Mouse (Mus musculus) cerebellum, adult 11 months (tissue): ENCODE results near the gene Col9a1.

Experiments used
- DNase-seq: peaks from one replicate; pipeline ENCODE4 v3.0.0; 2022

Gene Col9a1

GRCm38 (mm10) chr1:24222981-24223612 lies 45.7 kb downstream of the Col9a1 start:
- peak; percentile 80 for DNase-seq

GRCm38 (mm10) chr1:24225825-24226526 lies 48.6 kb downstream of the Col9a1 start:
- DNase-seq, result peak; percentile 93

GRCm38 (mm10) chr1:24226941-24227711 lies 49.7 kb downstream of the Col9a1 start:
- DNase-seq, result peak; percentile 55

- DNase-seq, result no peak
Observed at GRCm38 (mm10) chr1:24229552-24229951, 52.1 kb downstream of the Col9a1 start.

- no peak for DNase-seq
Observed at GRCm38 (mm10) chr1:24230428-24230827, 53.0 kb downstream of the Col9a1 start.

GRCm38 (mm10) chr1:24231504-24232270 lies 54.3 kb downstream of the Col9a1 start:
- no peak for DNase-seq

GRCm38 (mm10) chr1:24236330-24236729 lies 58.9 kb downstream of the Col9a1 start:
- no peak for DNase-seq

GRCm38 (mm10) chr1:24240039-24240691 lies 62.8 kb downstream of the Col9a1 start:
- DNase-seq, result no peak

GRCm38 (mm10) chr1:24244931-24245330 lies 67.5 kb downstream of the Col9a1 start:
- DNase-seq, result no peak

GRCm38 (mm10) chr1:24245700-24246375 lies 68.4 kb downstream of the Col9a1 start:
- DNase-seq, result no peak

- no peak for DNase-seq
Observed at GRCm38 (mm10) chr1:24248294-24249104, 71.1 kb downstream of the Col9a1 start.

- DNase-seq, result no peak
Observed at GRCm38 (mm10) chr1:24249105-24249664, 71.8 kb downstream of the Col9a1 start.

GRCm38 (mm10) chr1:24257961-24258360 lies 80.6 kb downstream of the Col9a1 start:
- no peak for DNase-seq

GRCm38 (mm10) chr1:24259419-24259818 lies 82.0 kb downstream of the Col9a1 start:
- no peak for DNase-seq

- no peak for DNase-seq
Observed at GRCm38 (mm10) chr1:24261181-24261580, 83.8 kb downstream of the Col9a1 start.

GRCm38 (mm10) chr1:24267022-24267421 lies 89.6 kb downstream of the Col9a1 start:
- DNase-seq, result no peak

- no peak for DNase-seq
Observed at GRCm38 (mm10) chr1:24286360-24286759, 109.0 kb downstream of the Col9a1 start.

- no peak for DNase-seq
Observed at GRCm38 (mm10) chr1:24292515-24292914, 115.1 kb downstream of the Col9a1 start.

GRCm38 (mm10) chr1:24294979-24295942 lies 117.9 kb downstream of the Col9a1 start:
- DNase-seq, result no peak
